Mouse (Mus musculus): ENCODE data around the gene Tex101.

DNA sequence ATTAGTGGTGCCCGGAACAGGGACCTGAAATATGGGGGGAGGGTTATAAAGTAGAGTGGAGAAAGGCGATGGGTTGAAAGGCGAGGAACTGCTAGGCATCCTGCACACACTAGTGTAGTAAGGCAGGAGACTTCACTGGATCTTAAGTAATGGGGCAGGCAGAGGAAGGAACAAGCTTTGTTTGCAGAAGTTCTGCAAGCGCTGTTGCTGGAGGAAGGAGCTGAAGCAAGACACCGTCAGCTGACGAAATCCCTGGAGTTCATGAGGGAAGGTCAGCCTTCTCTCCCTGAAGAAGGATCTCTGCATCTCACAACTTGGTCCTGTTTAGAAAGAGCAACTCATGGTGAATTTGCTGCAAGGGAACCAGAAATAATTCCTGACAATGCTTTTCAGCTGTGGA is 38.6 kb upstream of the Tex101 start:
- TF ChIP-seq CTCF (IDR thresholded peaks at IDR 0.05; ENCODE audit: insufficient read depth, low read depth, low read length) (no peak), POLR2A (IDR thresholded peaks at IDR 0.05; ENCODE audit: insufficient read depth, low read depth, low read length) (no peak)

Data from olfactory bulb, adult 2 months (tissue).